Mouse (Mus musculus) E14TG2a.4 (cell line): Measurements from ENCODE around the gene Hbb-y.
"Not testable (repeated sequence)": the region's sequence is repeated elsewhere in the genome, so short reads cannot be mapped to it uniquely, and the experiment has no call there.

ENCODE experiments used
- CTCF ChIP-seq: conservative IDR thresholded peaks from 2 replicates; pipeline ENCODE4 v1.5.1; 2014; ENCODE audit warnings: low read length
- NANOG ChIP-seq: IDR thresholded peaks from 2 replicates; pipeline ENCODE4 v1.6.1; 2014; ENCODE audit warnings: borderline replicate concordance, low read length, mixed read lengths
- POU5F1 ChIP-seq: IDR thresholded peaks from 2 replicates; pipeline ENCODE4 v1.6.1; 2014; ENCODE audit warnings: low read length, borderline replicate concordance

DNA sequence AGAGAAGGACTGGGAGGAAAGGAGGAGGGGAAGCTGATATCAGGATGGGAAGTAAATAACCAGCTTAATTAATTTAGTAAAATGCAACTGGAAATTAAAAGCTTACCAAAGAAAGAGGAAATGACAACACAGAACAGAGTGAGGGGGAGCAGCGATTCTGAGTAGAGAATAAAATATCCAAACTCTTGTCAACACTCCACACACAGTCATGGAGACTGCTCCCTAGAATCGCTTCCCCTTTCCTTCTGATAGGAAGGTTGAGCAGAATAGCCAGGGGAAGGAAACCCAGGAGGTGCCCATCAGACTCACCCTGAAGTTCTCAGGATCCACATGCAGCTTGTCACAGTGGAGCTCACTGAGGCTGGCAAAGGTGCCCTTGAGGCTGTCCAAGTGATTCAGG is 25.9 kb downstream of the Hbb-y start:
- not testable (repeated sequence) for TF ChIP-seq CTCF, NANOG, POU5F1
